Mouse (Mus musculus): ENCODE results near the gene Fut9.

DNA sequence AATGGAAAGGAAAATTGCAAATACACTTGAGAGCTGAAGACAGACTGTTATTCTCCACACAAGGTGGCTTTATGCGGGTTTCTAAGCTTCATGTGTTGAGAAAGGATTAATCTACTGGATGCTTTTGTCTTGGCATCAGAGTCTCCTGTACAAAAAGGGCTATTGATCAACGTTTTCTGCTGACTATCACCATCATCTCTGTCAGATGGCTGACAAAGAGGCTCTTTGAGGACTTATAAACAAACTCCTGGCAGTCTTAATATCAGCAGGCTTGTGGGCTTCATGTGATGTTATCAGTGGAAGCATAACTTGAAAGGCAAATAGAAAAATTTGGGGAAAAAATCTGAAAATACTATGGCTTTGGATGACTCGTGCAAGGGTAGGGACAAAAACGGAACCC is 206.8 kb downstream of the Fut9 start:
- no peak for TF ChIP-seq POLR2A (IDR thresholded peaks at IDR 0.05; ENCODE audit: insufficient read length, low read depth)
- TF ChIP-seq USF1 (IDR thresholded peaks at IDR 0.05; ENCODE audit: low read depth) = no peak
- TF ChIP-seq SRF (IDR thresholded peaks at IDR 0.05; ENCODE audit: control insufficient read depth, insufficient read length, low read depth) = no peak
- no peak for TF ChIP-seq E2F4 (IDR thresholded peaks at IDR 0.05; ENCODE audit: insufficient read depth)
- no peak for TF ChIP-seq MYOG (IDR thresholded peaks at IDR 0.05; ENCODE audit: control insufficient read depth in 1 of 3, insufficient read depth in 1 of 3, insufficient read length in 2 of 3, low read depth in 2 of 3)
- no peak for TF ChIP-seq MAX (IDR thresholded peaks at IDR 0.05; ENCODE audit: low read depth)
- no peak for TF ChIP-seq MYOD1 (IDR thresholded peaks at IDR 0.05; ENCODE audit: control insufficient read depth in 1 of 3, insufficient read length in 2 of 3, low read depth in 2 of 3)

Measured in myocyte (in vitro differentiated cells).